Mouse (Mus musculus): ENCODE measurements at regions not wholly inside any gene's neighbourhood (a gene's known extent, or its start where the extent isn't known, plus 50 kb on each side); places are given as distances from the start of the nearest gene placed in this dataset.
A peak's percentile ranks its signal among the peaks of the same experiment; 100 is the strongest.
"Not testable (repeated sequence)": the region's sequence is repeated elsewhere in the genome, so short reads cannot be mapped to it uniquely, and the experiment has no call there.

- DNase-seq (ENCODE audit: low spot score) = no peak
- H3K4me1 ChIP-seq (ENCODE audit: control insufficient read depth, insufficient read depth, low read length) = no peaks in the 10 kb centered on the region
- no peaks in the 10 kb centered on the region for H3K27me3 ChIP-seq (ENCODE audit: control insufficient read depth, insufficient read depth, low read length)
- no peak overlapping the region for H3K27ac ChIP-seq (replicated peaks; ENCODE audit: low read depth, low read length)
- H3K9me3 ChIP-seq (replicated peaks; ENCODE audit: control insufficient read depth, low read length) = no peaks in the 10 kb centered on the region
- H3K4me3 ChIP-seq (ENCODE audit: low read depth, low read length) = no peak overlapping the region
- no peak overlapping the region for H3K4me2 ChIP-seq (ENCODE audit: low read depth, low read length)
- ATAC-seq (replicated peaks; ENCODE audit: insufficient number of reproducible peaks, low FRiP score, low TSS enrichment, low read depth) = no peak
- H3K9ac ChIP-seq (replicated peaks; ENCODE audit: low read length) = no peak overlapping the region
- H3K36me3 ChIP-seq (replicated peaks; ENCODE audit: control insufficient read depth, insufficient read depth, low read depth, low read length) = no peaks in the 10 kb centered on the region
Observed at GRCm38 (mm10) chr11:28075560-28075959, 264.1 kb downstream of the Gm6685 start.

GRCm38 (mm10) chr11:28036236-28036635 lies 303.4 kb downstream of the Gm6685 start:
- not testable (repeated sequence) for H3K4me3 ChIP-seq (ENCODE audit: low read depth, low read length); ATAC-seq (replicated peaks; ENCODE audit: insufficient number of reproducible peaks, low FRiP score, low TSS enrichment, low read depth)
- WGBS = 88% methylated on average over 3 of the region's 3 CpGs

GRCm38 (mm10) chr11:28035538-28035937 lies 304.1 kb downstream of the Gm6685 start:
- not testable (repeated sequence) for H3K27me3 ChIP-seq (ENCODE audit: control insufficient read depth, insufficient read depth, low read length); H3K9me3 ChIP-seq (replicated peaks; ENCODE audit: control insufficient read depth, low read length); H3K4me3 ChIP-seq (ENCODE audit: low read depth, low read length); H3K4me2 ChIP-seq (ENCODE audit: low read depth, low read length); DNase-seq (ENCODE audit: low spot score); H3K4me1 ChIP-seq (ENCODE audit: control insufficient read depth, insufficient read depth, low read length); H3K9ac ChIP-seq (replicated peaks; ENCODE audit: low read length); H3K27ac ChIP-seq (replicated peaks; ENCODE audit: low read depth, low read length); H3K36me3 ChIP-seq (replicated peaks; ENCODE audit: control insufficient read depth, insufficient read depth, low read depth, low read length); ATAC-seq (replicated peaks; ENCODE audit: insufficient number of reproducible peaks, low FRiP score, low TSS enrichment, low read depth)

More at GRCm38 (mm10) chr11:28036236-28036635, 303.4 kb downstream of the Gm6685 start:
- H3K9me3 ChIP-seq (replicated peaks; ENCODE audit: control insufficient read depth, low read length); H3K4me2 ChIP-seq (ENCODE audit: low read depth, low read length); H3K27ac ChIP-seq (replicated peaks; ENCODE audit: low read depth, low read length); H3K4me1 ChIP-seq (ENCODE audit: control insufficient read depth, insufficient read depth, low read length); H3K27me3 ChIP-seq (ENCODE audit: control insufficient read depth, insufficient read depth, low read length); H3K9ac ChIP-seq (replicated peaks; ENCODE audit: low read length); H3K36me3 ChIP-seq (replicated peaks; ENCODE audit: control insufficient read depth, insufficient read depth, low read depth, low read length); DNase-seq (ENCODE audit: low spot score): not testable (repeated sequence)

GRCm38 (mm10) chr11:28022876-28023275 lies 316.8 kb downstream of the Gm6685 start:
- no peak overlapping the region for H3K27ac ChIP-seq (replicated peaks; ENCODE audit: low read depth, low read length)
- no peaks in the 10 kb centered on the region for H3K27me3 ChIP-seq (ENCODE audit: control insufficient read depth, insufficient read depth, low read length)
- ATAC-seq (replicated peaks; ENCODE audit: insufficient number of reproducible peaks, low FRiP score, low TSS enrichment, low read depth) (no peak), DNase-seq (ENCODE audit: low spot score) (no peak)
- H3K4me3 ChIP-seq (ENCODE audit: low read depth, low read length) = no peak overlapping the region
- no peaks in the 10 kb centered on the region for H3K4me1 ChIP-seq (ENCODE audit: control insufficient read depth, insufficient read depth, low read length)
- H3K9ac ChIP-seq (replicated peaks; ENCODE audit: low read length) = no peak overlapping the region
- H3K9me3 ChIP-seq (replicated peaks; ENCODE audit: control insufficient read depth, low read length) = no peaks in the 10 kb centered on the region
- no peak overlapping the region for H3K4me2 ChIP-seq (ENCODE audit: low read depth, low read length)
- H3K36me3 ChIP-seq (replicated peaks; ENCODE audit: control insufficient read depth, insufficient read depth, low read depth, low read length) = no peaks in the 10 kb centered on the region

- WGBS = 61% methylated on average over 1 of the region's 1 CpGs
- no peaks in the 10 kb centered on the region for H3K4me1 ChIP-seq (ENCODE audit: control insufficient read depth, insufficient read depth, low read length)
- no peaks in the 10 kb centered on the region for H3K36me3 ChIP-seq (replicated peaks; ENCODE audit: control insufficient read depth, insufficient read depth, low read depth, low read length)
- DNase-seq (ENCODE audit: low spot score) (peak; percentile 25), ATAC-seq (replicated peaks; ENCODE audit: insufficient number of reproducible peaks, low FRiP score, low TSS enrichment, low read depth) (no peak)
- H3K4me2 ChIP-seq (ENCODE audit: low read depth, low read length) = no peak overlapping the region
- H3K9ac ChIP-seq (replicated peaks; ENCODE audit: low read length) = no peak overlapping the region
- H3K27ac ChIP-seq (replicated peaks; ENCODE audit: low read depth, low read length) = no peak overlapping the region
- no peaks in the 10 kb centered on the region for H3K9me3 ChIP-seq (replicated peaks; ENCODE audit: control insufficient read depth, low read length)
- no peaks in the 10 kb centered on the region for H3K27me3 ChIP-seq (ENCODE audit: control insufficient read depth, insufficient read depth, low read length)
- no peak overlapping the region for H3K4me3 ChIP-seq (ENCODE audit: low read depth, low read length)
Observed at GRCm38 (mm10) chr11:28020762-28021161, 318.9 kb downstream of the Gm6685 start.
